Mouse (Mus musculus): ENCODE results near the gene Scaf8.
"Not testable (repeated sequence)": the region's sequence is repeated elsewhere in the genome, so short reads cannot be mapped to it uniquely, and the experiment has no call there.

The Scaf8 gene

GRCm38 (mm10) chr17:3114720-3115379 is at the start of gene Scaf8:
TSS of gene Scaf8 (plus strand) at chr17:3114972.
- DNase-seq (ENCODE audit: low spot score in 2 of 2) = peak; percentile 81 to 92

GRCm38 (mm10) chr17:3075166-3075872 is 39.5 kb upstream of the Scaf8 start:
- DNase-seq (ENCODE audit: low spot score in 2 of 2) = no peak

GRCm38 (mm10) chr17:3075873-3076245 is 38.9 kb upstream of the Scaf8 start:
- no peak for DNase-seq (ENCODE audit: low spot score in 2 of 2)

GRCm38 (mm10) chr17:3077936-3078335 is 36.8 kb upstream of the Scaf8 start:
- not testable (repeated sequence) for DNase-seq (ENCODE audit: low spot score in 2 of 2)

- not testable (repeated sequence) for DNase-seq (ENCODE audit: low spot score in 2 of 2)
Measured at GRCm38 (mm10) chr17:3080587-3081349, 34.0 kb upstream of the Scaf8 start.

GRCm38 (mm10) chr17:3081512-3082100 is 33.2 kb upstream of the Scaf8 start:
- DNase-seq (ENCODE audit: low spot score in 2 of 2) = peak; percentile 87 to 91

GRCm38 (mm10) chr17:3082125-3082755 is 32.5 kb upstream of the Scaf8 start:
- DNase-seq (ENCODE audit: low spot score in 2 of 2) = peak; percentile 54 to 75

GRCm38 (mm10) chr17:3082756-3083749 is 31.7 kb upstream of the Scaf8 start:
- peak; percentile 56 to 66 for DNase-seq (ENCODE audit: low spot score in 2 of 2)

GRCm38 (mm10) chr17:3083886-3084550 is 30.8 kb upstream of the Scaf8 start:
- peak; percentile 90 to 91 for DNase-seq (ENCODE audit: low spot score in 2 of 2)

GRCm38 (mm10) chr17:3084551-3084930 is 30.2 kb upstream of the Scaf8 start:
- DNase-seq (ENCODE audit: low spot score in 2 of 2) = peak; percentile 85 to 87

- DNase-seq (ENCODE audit: low spot score in 2 of 2) = no peak
Measured at GRCm38 (mm10) chr17:3085152-3085551, 29.6 kb upstream of the Scaf8 start.

GRCm38 (mm10) chr17:3092682-3093081 is 22.1 kb upstream of the Scaf8 start:
- DNase-seq (ENCODE audit: low spot score in 2 of 2) = no peak

GRCm38 (mm10) chr17:3099273-3099672 is 15.5 kb upstream of the Scaf8 start:
- DNase-seq (ENCODE audit: low spot score in 2 of 2) = not testable (repeated sequence)

GRCm38 (mm10) chr17:3102336-3103165 is 12.2 kb upstream of the Scaf8 start:
- no peak for DNase-seq (ENCODE audit: low spot score in 2 of 2)

- no peak for DNase-seq (ENCODE audit: low spot score in 2 of 2)
Measured at GRCm38 (mm10) chr17:3104154-3104931, 10.4 kb upstream of the Scaf8 start.

- no peak for DNase-seq (ENCODE audit: low spot score in 2 of 2)
Measured at GRCm38 (mm10) chr17:3105022-3105421, 9.8 kb upstream of the Scaf8 start.

GRCm38 (mm10) chr17:3113737-3114357 is 925 bp upstream of the Scaf8 start:
- no peak for DNase-seq (ENCODE audit: low spot score in 2 of 2)

- no peak for DNase-seq (ENCODE audit: low spot score in 2 of 2)
Measured at GRCm38 (mm10) chr17:3114358-3114719, 433 bp upstream of the Scaf8 start.
